Mouse (Mus musculus) midbrain, embryonic 16.5 days (tissue): ENCODE data around the gene Map3k3. TPM values are rescaled to one million over a fixed set of nuclear protein-coding genes. Genes with fewer than 3 reads are reported as not detected.

Source experiments
- ATAC-seq: fragments of 200-750 bp; cut with Nextera tagmentation; 2 replicates; pipeline ENCODE4 v1.8.0; 2017; ENCODE audit warnings: moderate TSS enrichment
- H3K27ac ChIP-seq: fragments of 300-500 bp; sonication (generic); 2 replicates; pipeline ENCODE4 v1.5.1; 2014; ENCODE audit warnings: mild to moderate bottlenecking, low read length, mixed read lengths
- H3K27me3 ChIP-seq: fragments of 300-500 bp; sonication (generic); 2 replicates; pipeline ENCODE4 v1.6.1; 2014; ENCODE audit warnings: low read depth, low read length, mixed read lengths; ENCODE audit not compliant: control insufficient read depth, insufficient read depth
- H3K36me3 ChIP-seq: fragments of 300-500 bp; sonication (generic); 2 replicates; pipeline ENCODE4 v1.6.1; 2014; ENCODE audit warnings: mild to moderate bottlenecking, low read length, moderate library complexity, mixed read lengths; ENCODE audit not compliant: control insufficient read depth, insufficient read depth
- H3K4me1 ChIP-seq: fragments of 300-500 bp; sonication (generic); 2 replicates; pipeline ENCODE4 v1.6.1; 2014; ENCODE audit warnings: mild to moderate bottlenecking, low read length, mixed read lengths; ENCODE audit not compliant: control insufficient read depth, insufficient read depth
- H3K4me2 ChIP-seq: fragments of 300-500 bp; sonication (generic); 2 replicates; pipeline ENCODE4 v1.6.1; 2014; ENCODE audit warnings: mild to moderate bottlenecking, low read length, mixed read lengths
- H3K4me3 ChIP-seq: fragments of 300-500 bp; sonication (generic); 2 replicates; pipeline ENCODE4 v1.5.1; 2014; ENCODE audit warnings: low read depth, mild to moderate bottlenecking, low read length, moderate library complexity, mixed read lengths
- H3K9ac ChIP-seq: fragments of 300-500 bp; sonication (generic); 2 replicates; pipeline ENCODE4 v1.6.1; 2014; ENCODE audit warnings: low read depth, low read length, mixed read lengths
- H3K9me3 ChIP-seq: fragments of 300-500 bp; sonication (generic); replicated peaks from 2 replicates; pipeline ENCODE4 v1.6.1; 2014; ENCODE audit warnings: mild to moderate bottlenecking, low read length, mixed read lengths; ENCODE audit not compliant: control insufficient read depth, poor library complexity, severe bottlenecking
- WGBS: fragments of 180-500 bp; shearing (Covaris S2); extraction: QIAGEN DNeasy Blood & Tissue Kit; methylation state at CpG from one replicate; pipeline ENCODE4 v1.1.7; 2014; 5-methylcytosine and 5-hydroxymethylcytosine counted together
- polyA plus RNA-seq: library from polyadenylated mRNA; unstranded; fragments of >200 nt; fragmentation: Nextera tagmentation; extraction: Ambion mirVana; gene quantifications from 2 replicates; pipeline ENCODE4 v1.2.1, GENCODE M21; 2015

The Map3k3 gene
- polyA plus RNA-seq, 1 experiment from 2014 or later = 10.9 TPM

DNA sequence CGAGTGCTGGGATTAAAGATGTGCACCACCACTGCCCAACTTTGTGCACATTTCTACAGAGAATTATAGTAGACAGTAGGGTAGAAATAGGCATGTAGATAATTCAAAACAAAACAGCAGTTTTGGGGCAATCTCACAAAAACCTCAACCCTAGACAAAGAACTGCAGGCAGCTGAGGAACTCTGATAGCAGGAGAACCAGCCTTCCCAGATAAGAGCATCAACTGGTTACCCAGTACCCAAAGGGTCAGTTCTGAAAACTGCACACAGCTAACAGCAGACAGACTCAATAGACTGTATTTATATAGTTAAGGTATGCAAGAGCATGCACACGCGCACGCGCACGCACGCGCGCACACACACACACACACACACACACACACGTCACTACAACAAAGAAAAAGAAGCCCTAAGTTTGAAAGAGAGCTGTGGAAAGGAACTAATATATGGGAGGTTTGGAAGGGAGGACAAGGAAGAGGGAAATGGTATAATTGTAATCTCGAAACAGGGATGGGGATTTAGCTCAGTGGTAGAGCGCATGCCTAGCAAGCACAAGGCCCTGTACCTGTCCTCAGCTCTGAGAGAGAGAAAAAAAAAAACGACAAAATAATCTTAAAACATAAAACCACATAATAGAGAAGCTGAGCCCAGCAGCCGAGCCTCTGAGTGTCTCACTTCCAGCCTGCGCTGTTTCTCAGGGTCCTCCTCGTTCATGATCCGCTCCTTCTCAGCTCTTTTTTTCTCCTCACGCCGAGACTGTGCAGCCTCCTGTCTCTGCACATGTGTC, 117.1 kb downstream of the Map3k3 start:
- H3K27ac ChIP-seq = no peak overlapping the region
- no peaks in the 10 kb centered on the region for H3K9me3 ChIP-seq
- ATAC-seq = no peak
- no peaks in the 10 kb centered on the region for H3K27me3 ChIP-seq
- no peak overlapping the region for H3K4me2 ChIP-seq
- H3K4me3 ChIP-seq = no peak overlapping the region
- no peaks in the 10 kb centered on the region for H3K4me1 ChIP-seq
- 94% methylated on average over 19 of the region's 19 CpGs for WGBS
- peaks cover 35% of the 10 kb centered on the region for H3K36me3 ChIP-seq
- H3K9ac ChIP-seq = no peak overlapping the region

DNA sequence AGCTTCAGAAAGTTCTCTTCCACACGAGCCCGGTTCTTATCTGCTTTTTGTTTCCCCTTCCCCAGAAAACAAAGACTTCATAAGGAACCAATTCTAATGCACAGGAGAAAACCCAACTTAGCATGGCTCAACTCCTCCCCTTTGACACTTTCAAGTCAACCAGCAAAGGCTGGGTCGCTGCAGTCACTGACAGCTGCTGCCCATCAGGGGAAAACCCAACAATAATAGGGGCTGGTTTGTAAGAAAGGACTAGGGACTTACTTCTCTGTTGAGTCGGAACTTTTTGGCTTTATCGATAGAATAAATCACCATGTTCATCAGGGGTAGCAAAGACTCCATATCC, 117.7 kb downstream of the Map3k3 start, which contains the start of gene Strada:
Gene Strada (minus strand): TSS at position 46 of the 343 bp plus-strand sequence.
- no peaks in the 10 kb centered on the region for H3K27me3 ChIP-seq
- ATAC-seq = no peak
- no peak within 1 kb of the TSS for H3K4me2 ChIP-seq
- WGBS = 87% methylated on average over 5 of the region's 5 CpGs
- no peaks in the 10 kb centered on the region for H3K9me3 ChIP-seq
- H3K36me3 ChIP-seq = peaks cover 37% of the 10 kb centered on the region
- no peaks in the 10 kb centered on the region for H3K4me1 ChIP-seq
- no peak within 1 kb of the TSS for H3K27ac ChIP-seq
- H3K9ac ChIP-seq = no peak within 1 kb of the TSS
- no peak within 1 kb of the TSS for H3K4me3 ChIP-seq

Other genes with a start within 250 kb of the Map3k3 start
- 83.7 and 87.0 TPM in 2 replicates for gene Cyb561, start 131.3 kb upstream of the Map3k3 start, polyA plus RNA-seq
- 7.0 and 8.2 TPM in 2 replicates for gene Ace, start 116.7 kb upstream of the Map3k3 start, polyA plus RNA-seq
- 0.09 TPM in 1 of 2 replicates, not detected in the other for gene Ace3, start 89.9 kb upstream of the Map3k3 start, polyA plus RNA-seq
- 1.8 and 2.2 TPM in 2 replicates for gene Kcnh6, start 76.5 kb upstream of the Map3k3 start, polyA plus RNA-seq
- gene Dcaf7, start 47.7 kb upstream of the Map3k3 start, polyA plus RNA-seq = 174 and 187 TPM in 2 replicates
- gene Taco1, start 18.6 kb upstream of the Map3k3 start, polyA plus RNA-seq = 7.6 and 8.0 TPM in 2 replicates
- gene Gm10840, start 76.2 kb downstream of the Map3k3 start, polyA plus RNA-seq = not detected in 2 replicates
- gene Limd2, start 76.2 kb downstream of the Map3k3 start, polyA plus RNA-seq = 143 and 158 TPM in 2 replicates
- 25.1 and 28.2 TPM in 2 replicates for gene Strada, start 117.6 kb downstream of the Map3k3 start, polyA plus RNA-seq
- 115 and 131 TPM in 2 replicates for gene Ccdc47, start 131.7 kb downstream of the Map3k3 start, polyA plus RNA-seq
- gene Ddx42, start 132.3 kb downstream of the Map3k3 start, polyA plus RNA-seq = 92.1 and 95.0 TPM in 2 replicates
- gene Ftsj3, start 171.5 kb downstream of the Map3k3 start, polyA plus RNA-seq = 34.0 and 38.0 TPM in 2 replicates
- 278 and 285 TPM in 2 replicates for gene Psmc5, start 171.5 kb downstream of the Map3k3 start, polyA plus RNA-seq
- gene Smarcd2, start 188.4 kb downstream of the Map3k3 start, polyA plus RNA-seq = 7.1 and 7.8 TPM in 2 replicates
- 0.05 and 0.21 TPM in 2 replicates for gene Tcam1, start 192.1 kb downstream of the Map3k3 start, polyA plus RNA-seq
- 1.2 TPM in 1 of 2 replicates, not detected in the other for gene Gh, start 217.3 kb downstream of the Map3k3 start, polyA plus RNA-seq
- 0.76 and 0.92 TPM in 2 replicates for gene Cd79b, start 230.1 kb downstream of the Map3k3 start, polyA plus RNA-seq